Mouse (Mus musculus) midbrain, embryonic 12.5 days (tissue): ENCODE measurements around the gene Olfr309. TPM values are rescaled to one million over a fixed set of nuclear protein-coding genes. Genes with fewer than 3 reads are reported as not detected.
"Not testable (repeated sequence)": the region's sequence is repeated elsewhere in the genome, so short reads cannot be mapped to it uniquely, and the experiment has no call there.

ENCODE experiments used
- ATAC-seq: fragments of 200-750 bp; cut with Nextera tagmentation; 2 replicates; pipeline ENCODE4 v1.8.0; 2017; ENCODE audit warnings: low read depth, moderate TSS enrichment, moderate library complexity; ENCODE audit not compliant: low FRiP score
- H3K27ac ChIP-seq: fragments of 300-500 bp; sonication (generic); replicated peaks from 2 replicates; pipeline ENCODE4 v1.5.1; 2016; ENCODE audit warnings: mild to moderate bottlenecking
- H3K27me3 ChIP-seq: fragments of 300-500 bp; sonication (generic); 2 replicates; pipeline ENCODE4 v1.6.1; 2016; ENCODE audit warnings: mild to moderate bottlenecking
- H3K36me3 ChIP-seq: fragments of 300-500 bp; sonication (generic); 2 replicates; pipeline ENCODE4 v1.6.1; 2016
- H3K4me1 ChIP-seq: fragments of 300-500 bp; sonication (generic); 2 replicates; pipeline ENCODE4 v1.6.1; 2016
- H3K4me2 ChIP-seq: fragments of 300-500 bp; sonication (generic); replicated peaks from 2 replicates; pipeline ENCODE4 v1.6.1; 2016; ENCODE audit warnings: mild to moderate bottlenecking, moderate library complexity
- H3K4me3 ChIP-seq: fragments of 300-500 bp; sonication (generic); 2 replicates; pipeline ENCODE4 v1.5.1; 2016; ENCODE audit warnings: mild to moderate bottlenecking
- H3K9ac ChIP-seq: fragments of 300-500 bp; sonication (generic); replicated peaks from 2 replicates; pipeline ENCODE4 v1.6.1; 2016; ENCODE audit warnings: mild to moderate bottlenecking, moderate library complexity
- H3K9me3 ChIP-seq: fragments of 300-500 bp; sonication (generic); 2 replicates; pipeline ENCODE4 v1.6.1; 2016; ENCODE audit warnings: mild to moderate bottlenecking
- whole genome bisulfite sequencing: fragments of 180-500 bp; shearing (Covaris S2); methylation state at CpG from one replicate; pipeline ENCODE4 v1.1.7; 2016; 5-methylcytosine and 5-hydroxymethylcytosine counted together
- microRNA-seq: library from miRNA; unstranded; fragments of <30 nt; microRNA quantifications from one replicate; pipeline ENCODE4, GENCODE M21; 2017
- polyA plus RNA-seq: library from polyadenylated mRNA; unstranded; fragments of >200 nt; fragmentation: Nextera tagmentation; extraction: Ambion mirVana; gene quantifications from 2 replicates; pipeline ENCODE4 v1.2.1, GENCODE M21; 2016

Gene Olfr309
- not detected in 2 replicates for polyA plus RNA-seq

DNA sequence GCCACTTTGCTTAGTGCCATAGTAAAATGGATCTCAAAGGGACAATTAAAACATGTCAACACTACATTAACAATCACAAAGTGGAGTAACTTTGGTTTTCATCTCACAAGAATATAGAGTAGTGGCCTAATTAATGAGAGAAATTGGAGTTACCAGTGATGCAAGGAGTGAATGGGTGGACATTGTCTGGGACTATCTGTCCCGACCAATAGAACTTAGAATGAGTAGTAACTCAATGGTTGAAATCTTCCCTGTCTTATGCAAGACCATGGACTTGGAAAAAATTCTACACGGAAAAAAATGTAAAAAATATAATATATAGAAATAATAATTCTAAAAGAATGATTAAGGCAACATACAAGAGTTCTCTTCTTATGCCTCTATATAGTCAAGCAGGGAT is at the start of gene Olfr309:
TSS of gene Olfr309 (minus strand) at position 101 of the 400 bp plus-strand sequence.
- H3K9ac ChIP-seq, result no peak within 1 kb of the TSS
- WGBS, result 69% methylated on average over 2 of the region's 2 CpGs
- H3K27ac ChIP-seq, result no peak within 1 kb of the TSS
- H3K27me3 ChIP-seq, result no peaks in the 10 kb centered on the region
- H3K4me2 ChIP-seq, result no peak within 1 kb of the TSS
- no peaks in the 10 kb centered on the region for H3K36me3 ChIP-seq
- no peak within 1 kb of the TSS for H3K4me3 ChIP-seq
- no peaks in the 10 kb centered on the region for H3K9me3 ChIP-seq
- no peak for ATAC-seq
- no peaks in the 10 kb centered on the region for H3K4me1 ChIP-seq

DNA sequence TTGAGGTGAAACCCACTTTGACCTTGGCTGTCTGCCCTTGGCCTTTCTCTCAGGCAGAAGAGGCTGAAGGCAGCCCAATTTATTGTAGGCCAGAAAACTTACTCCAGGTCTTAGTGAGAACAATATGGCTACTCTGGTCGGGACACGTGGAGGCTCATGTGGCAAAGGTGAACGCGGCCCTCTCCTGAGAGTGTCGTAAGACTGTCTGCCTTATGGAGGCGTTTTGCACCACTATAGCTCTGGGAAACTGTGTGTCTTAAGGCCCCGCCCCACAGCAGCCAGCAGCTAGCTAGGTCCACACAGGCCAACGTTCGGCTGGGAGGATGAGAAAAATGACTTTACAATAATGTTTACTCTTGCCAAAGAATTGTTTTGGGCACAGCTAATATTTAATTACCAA is 32.8 kb upstream of the Olfr309 start:
- WGBS, result 86% methylated on average over 9 of the region's 9 CpGs
- not testable (repeated sequence) for H3K4me1 ChIP-seq, H3K27me3 ChIP-seq, H3K9me3 ChIP-seq, H3K4me3 ChIP-seq, H3K36me3 ChIP-seq, H3K9ac ChIP-seq, H3K4me2 ChIP-seq, H3K27ac ChIP-seq, ATAC-seq

DNA sequence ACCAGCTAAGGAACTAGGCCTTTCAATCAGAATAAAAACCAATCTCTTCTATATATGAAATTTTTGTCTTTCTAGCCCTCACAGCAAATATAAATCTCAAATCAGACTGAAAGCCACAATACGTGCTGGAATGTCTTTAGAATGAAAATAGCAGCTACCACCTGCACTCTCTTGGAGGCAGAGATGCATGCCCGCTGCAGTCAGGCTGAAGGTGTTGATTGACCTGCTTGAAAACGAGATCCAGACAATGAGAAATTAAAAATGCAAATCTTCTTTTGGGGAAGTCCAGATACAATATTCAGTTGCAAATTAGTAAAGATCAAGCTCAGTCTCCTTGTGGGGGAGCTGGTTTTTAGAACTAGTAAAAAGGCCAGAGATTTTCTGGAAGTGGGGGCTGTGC is 30.7 kb upstream of the Olfr309 start:
- no peak overlapping the region for H3K9ac ChIP-seq
- H3K27ac ChIP-seq, result no peak overlapping the region
- H3K9me3 ChIP-seq, result no peaks in the 10 kb centered on the region
- H3K4me2 ChIP-seq, result no peak overlapping the region
- no peaks in the 10 kb centered on the region for H3K36me3 ChIP-seq
- ATAC-seq, result no peak
- no peaks in the 10 kb centered on the region for H3K27me3 ChIP-seq
- H3K4me3 ChIP-seq, result no peak overlapping the region
- WGBS, result 61% methylated on average over 3 of the region's 3 CpGs
- no peaks in the 10 kb centered on the region for H3K4me1 ChIP-seq

- Histone ChIP-seq H3K27me3 (no peaks in the 10 kb centered on the region), H3K4me2 (no peak overlapping the region), H3K9me3 (no peaks in the 10 kb centered on the region), H3K36me3 (no peaks in the 10 kb centered on the region), H3K27ac (no peak overlapping the region), H3K4me3 (no peak overlapping the region), H3K4me1 (no peaks in the 10 kb centered on the region), H3K9ac (no peak overlapping the region)
- ATAC-seq, result no peak
- WGBS, result 83% methylated on average over 14 of the region's 14 CpGs
Observed at GRCm38 (mm10) chr7:86342881-86343565, 29.5 kb upstream of the Olfr309 start.

DNA sequence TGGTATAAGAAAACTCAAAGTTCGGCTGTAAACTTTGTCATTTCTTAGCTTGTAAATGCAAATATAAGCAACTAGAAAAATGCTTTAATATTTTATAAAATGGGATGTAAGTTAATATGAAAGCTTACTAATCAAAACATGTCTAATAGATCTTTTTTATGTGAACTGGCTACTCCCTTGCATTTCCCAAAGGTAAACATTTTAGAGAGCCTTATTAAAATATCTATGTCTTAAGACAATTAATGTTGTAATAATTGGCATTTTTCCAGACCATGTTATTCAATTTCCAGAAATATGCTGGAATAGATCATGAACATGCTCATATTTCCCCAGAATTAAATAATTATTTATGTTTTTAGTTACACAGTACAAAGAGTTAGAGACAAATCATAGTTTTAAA is 24.0 kb upstream of the Olfr309 start, which contains the start of gene Olfr307:
TSS of gene Olfr307 (minus strand) at position 101 of the 400 bp plus-strand sequence.
- Histone ChIP-seq H3K9ac (no peak within 1 kb of the TSS), H3K4me3 (no peak within 1 kb of the TSS), H3K27me3 (no peaks in the 10 kb centered on the region), H3K4me1 (no peaks in the 10 kb centered on the region), H3K4me2 (no peak within 1 kb of the TSS), H3K9me3 (no peaks in the 10 kb centered on the region), H3K36me3 (no peaks in the 10 kb centered on the region), H3K27ac (no peak within 1 kb of the TSS)
- WGBS, result 74% methylated on average over 1 of the region's 1 CpGs
- no peak for ATAC-seq

DNA sequence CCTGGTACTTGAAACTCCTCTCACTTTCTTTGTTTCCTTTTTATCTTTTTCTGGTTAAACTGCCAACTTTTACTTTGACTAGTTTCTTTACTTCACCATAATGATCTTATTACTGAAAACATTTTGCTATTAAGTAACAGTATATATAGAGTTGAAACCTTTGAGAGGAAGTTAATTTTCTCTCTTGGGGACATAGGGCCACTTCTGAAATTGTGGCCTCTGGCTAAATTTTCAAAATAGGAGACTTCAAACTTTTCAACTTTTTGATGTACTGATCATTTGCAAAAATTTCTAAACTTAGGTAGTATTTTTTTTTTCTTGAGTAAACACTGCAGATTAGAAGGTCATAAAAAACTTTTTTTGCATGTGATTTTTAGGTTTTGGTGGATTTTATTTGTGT is 12.0 kb upstream of the Olfr309 start, which contains the start of gene Olfr308:
TSS of gene Olfr308 (minus strand) at position 101 of the 400 bp plus-strand sequence.
- H3K4me1 ChIP-seq, result no peaks in the 10 kb centered on the region
- H3K9ac ChIP-seq, result no peak within 1 kb of the TSS
- no peaks in the 10 kb centered on the region for H3K36me3 ChIP-seq
- H3K27me3 ChIP-seq, result no peaks in the 10 kb centered on the region
- H3K27ac ChIP-seq, result no peak within 1 kb of the TSS
- no peak for ATAC-seq
- H3K9me3 ChIP-seq, result no peaks in the 10 kb centered on the region
- no peak within 1 kb of the TSS for H3K4me2 ChIP-seq
- no peak within 1 kb of the TSS for H3K4me3 ChIP-seq

GRCm38 (mm10) chr7:86321323-86321722 is 7.8 kb upstream of the Olfr309 start:
- no peak overlapping the region for H3K27ac ChIP-seq
- WGBS, result 96% methylated on average over 2 of the region's 2 CpGs
- no peaks in the 10 kb centered on the region for H3K4me1 ChIP-seq
- H3K9ac ChIP-seq, result no peak overlapping the region
- H3K4me2 ChIP-seq, result no peak overlapping the region
- no peaks in the 10 kb centered on the region for H3K27me3 ChIP-seq
- H3K9me3 ChIP-seq, result no peaks in the 10 kb centered on the region
- H3K36me3 ChIP-seq, result no peaks in the 10 kb centered on the region
- ATAC-seq, result no peak
- H3K4me3 ChIP-seq, result no peak overlapping the region

DNA sequence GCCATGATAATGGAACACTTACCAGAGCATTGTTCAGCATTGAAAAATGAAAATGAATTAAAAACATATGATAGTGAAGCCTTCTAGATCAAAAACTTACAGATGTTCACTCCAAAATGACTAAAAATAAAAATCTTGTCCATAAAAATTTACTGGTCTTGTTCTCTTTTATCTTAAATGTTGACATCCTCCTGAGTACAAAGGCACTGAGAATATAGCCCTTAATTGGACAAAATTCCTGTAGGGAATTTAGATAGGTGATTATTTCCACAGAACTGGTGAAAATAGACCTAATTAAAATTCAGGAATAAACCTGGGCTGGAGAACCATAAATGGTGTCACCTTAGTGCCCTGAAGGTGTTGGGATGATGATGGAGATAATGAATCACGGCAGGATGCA is 36.4 kb downstream of the Olfr309 start, which contains the start of gene Olfr310:
TSS of gene Olfr310 (minus strand) at position 101 of the 400 bp plus-strand sequence.
- Histone ChIP-seq H3K27me3 (no peaks in the 10 kb centered on the region), H3K9ac (no peak within 1 kb of the TSS), H3K4me3 (no peak within 1 kb of the TSS), H3K27ac (no peak within 1 kb of the TSS), H3K4me1 (no peaks in the 10 kb centered on the region), H3K36me3 (no peaks in the 10 kb centered on the region), H3K9me3 (no peaks in the 10 kb centered on the region), H3K4me2 (no peak within 1 kb of the TSS)
- 79% methylated on average over 1 of the region's 1 CpGs for WGBS
- no peak for ATAC-seq

Small RNAs within 50 kb of the gene (microRNA-seq; reads per million reads assigned to microRNA genes)
- gene Gm23192, result not detected

Other genes starting within 250 kb of the Olfr309 start
- not detected in 2 replicates for gene Vmn2r75, start 141.9 kb downstream of the Olfr309 start, polyA plus RNA-seq
- gene Vmn2r76, start 67.4 kb downstream of the Olfr309 start, polyA plus RNA-seq, result not detected in 2 replicates
- not detected in 2 replicates for gene Olfr310, start 36.5 kb downstream of the Olfr309 start, polyA plus RNA-seq
- gene Olfr308, start 11.9 kb upstream of the Olfr309 start, polyA plus RNA-seq, result not detected in 2 replicates
- gene Olfr307, start 23.9 kb upstream of the Olfr309 start, polyA plus RNA-seq, result not detected in 2 replicates
- not detected in 2 replicates for gene Olfr305, start 53.2 kb upstream of the Olfr309 start, polyA plus RNA-seq
- not detected in 2 replicates for gene Olfr304, start 73.0 kb upstream of the Olfr309 start, polyA plus RNA-seq
- not detected in 2 replicates for gene Olfr303, start 84.1 kb upstream of the Olfr309 start, polyA plus RNA-seq
- not detected in 2 replicates for gene Olfr301, start 90.1 kb upstream of the Olfr309 start, polyA plus RNA-seq
- gene Olfr299, start 146.2 kb upstream of the Olfr309 start, polyA plus RNA-seq, result not detected in 2 replicates
- gene Olfr298, start 178.8 kb upstream of the Olfr309 start, polyA plus RNA-seq, result not detected in 2 replicates
- gene Olfr297, start 206.3 kb upstream of the Olfr309 start, polyA plus RNA-seq, result not detected in 2 replicates